Mouse (Mus musculus) lung, postnatal 0 days (tissue): ENCODE results near the gene Il1r1.

ENCODE experiments used
- CTCF ChIP-seq: IDR thresholded peaks from 2 replicates; pipeline ENCODE4 v1.5.1; 2016; ENCODE audit warnings: antibody characterized with exemption, mild to moderate bottlenecking
- EP300 ChIP-seq: IDR thresholded peaks from 2 replicates; pipeline ENCODE4 v1.6.1; 2016; ENCODE audit warnings: antibody characterized with exemption, mild to moderate bottlenecking, control low read depth

DNA sequence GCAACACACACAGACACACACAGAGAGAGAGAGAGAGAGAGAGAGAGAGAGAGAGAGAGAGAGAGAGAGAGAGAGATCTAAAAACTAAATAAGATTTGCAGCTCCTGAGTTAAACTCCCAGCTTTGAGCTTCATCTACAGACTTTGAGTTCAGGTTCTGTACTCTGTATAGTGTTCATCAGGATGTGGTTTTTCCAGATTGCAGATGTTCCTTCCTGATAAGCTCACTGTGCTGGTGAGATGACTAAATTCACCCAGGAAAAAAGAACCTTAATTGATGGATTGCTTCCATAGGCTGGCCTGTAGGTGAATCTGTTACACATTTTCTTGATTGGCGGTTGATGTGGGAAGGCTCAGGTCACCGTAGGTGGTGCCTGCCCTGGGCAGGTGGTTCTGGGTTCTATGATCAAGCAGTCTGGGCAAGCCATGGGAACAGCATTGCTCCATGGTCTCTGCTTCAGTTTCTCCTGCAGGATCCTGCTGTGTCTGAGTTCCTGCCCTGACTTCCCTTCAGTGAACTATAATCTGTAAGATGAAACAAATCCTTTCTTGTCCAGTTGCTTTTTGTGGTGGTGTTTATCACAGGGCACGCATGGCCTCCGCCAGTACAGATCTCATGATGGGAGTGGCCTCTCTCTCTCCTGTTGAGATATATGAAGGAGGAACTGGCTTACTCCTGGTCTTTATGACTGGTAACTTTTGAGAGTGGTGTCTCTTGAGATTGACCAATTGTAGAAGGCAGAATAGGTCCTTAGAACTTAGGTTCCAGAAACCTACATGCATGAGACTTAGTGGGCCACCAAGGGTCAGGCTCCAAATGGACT, 11.3 kb upstream of the Il1r1 start:
- TF ChIP-seq CTCF (no peak), EP300 (no peak)
